Mouse (Mus musculus) kidney, adult 2 months (tissue): ENCODE results near the gene Nt5dc2.

Source experiments
- CTCF ChIP-seq: fragments of 200-500 bp; conservative IDR thresholded peaks from 2 replicates; pipeline ENCODE4 v1.5.1; 2011; ENCODE audit warnings: low read depth, mild to moderate bottlenecking, control low read depth, low read length, moderate library complexity, mixed read lengths; ENCODE audit not compliant: insufficient read depth, insufficient read length
- POLR2A ChIP-seq: fragments of 200-500 bp; IDR thresholded peaks from one replicate; pipeline ENCODE4 v1.6.1; 2011; ENCODE audit warnings: low read depth, low read length, control low read depth

DNA sequence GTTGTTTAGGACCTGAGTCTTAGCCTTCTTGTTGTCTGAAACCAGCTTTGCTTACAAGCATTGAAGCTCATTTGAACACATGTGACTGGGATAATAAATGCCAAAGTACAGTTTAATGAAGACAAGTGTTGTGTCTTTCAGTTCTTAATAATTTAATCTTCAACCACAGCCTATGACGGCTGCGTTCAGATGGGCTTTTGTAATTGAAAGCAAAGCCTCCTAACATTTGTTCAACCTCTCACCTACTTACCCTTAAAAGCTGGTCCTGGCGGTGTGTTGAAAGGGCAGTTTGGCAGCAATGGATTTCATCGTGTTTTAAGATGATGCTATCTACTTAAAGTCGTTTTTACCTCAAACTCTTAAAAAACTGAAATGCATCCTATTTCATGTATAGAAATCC is 18.7 kb upstream of the Nt5dc2 start:
- TF ChIP-seq POLR2A (no peak), CTCF (no peak)
